Mouse (Mus musculus): ENCODE results near the gene Gm3327. TPM values are rescaled to one million over a fixed set of nuclear protein-coding genes. Genes with fewer than 3 reads are reported as not detected.
"Not testable (repeated sequence)": the region's sequence is repeated elsewhere in the genome, so short reads cannot be mapped to it uniquely, and the experiment has no call there.

Gm3327 gene
- not detected for polyA plus RNA-seq (2012; fragmentation: generic; extraction: Trizol)
- long read RNA-seq, experiment 1 = 0 reads
- long read RNA-seq, experiment 2 = 0 reads

DNA sequence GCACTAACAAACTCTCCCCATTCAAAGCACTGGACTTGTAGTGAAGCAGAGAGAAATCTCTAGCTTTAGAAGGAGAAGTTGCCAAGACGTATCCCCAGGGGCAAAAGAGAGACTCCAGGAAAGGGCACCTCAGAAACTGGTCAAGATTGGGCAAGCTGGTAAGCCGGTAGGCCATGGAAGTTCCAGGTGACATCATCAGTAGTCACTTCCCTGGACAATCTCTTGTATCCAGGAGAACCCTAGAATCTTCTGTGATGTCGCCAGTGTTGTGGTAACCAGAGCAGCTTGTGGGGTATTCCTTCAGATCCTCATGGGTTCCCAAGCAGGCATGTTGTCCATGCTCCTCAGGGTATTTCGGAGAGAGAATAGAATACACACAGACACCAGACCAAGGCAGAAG is at the start of gene Gm3327:
Gene Gm3327 (plus strand): TSS at position 301 of the 400 bp plus-strand sequence.
- H3K27me3 ChIP-seq (ENCODE audit: control insufficient read depth, insufficient read depth, insufficient read length); H3K79me3 ChIP-seq (ENCODE audit: low read depth); H3K36me3 ChIP-seq (ENCODE audit: control insufficient read depth, insufficient read depth); H3K79me2 ChIP-seq (ENCODE audit: control insufficient read depth, insufficient read depth); H3ac ChIP-seq (ENCODE audit: control insufficient read depth, insufficient read length, low read depth); H3K4me3 ChIP-seq (ENCODE audit: insufficient read depth, poor library complexity, severe bottlenecking): not testable (repeated sequence)

DNA sequence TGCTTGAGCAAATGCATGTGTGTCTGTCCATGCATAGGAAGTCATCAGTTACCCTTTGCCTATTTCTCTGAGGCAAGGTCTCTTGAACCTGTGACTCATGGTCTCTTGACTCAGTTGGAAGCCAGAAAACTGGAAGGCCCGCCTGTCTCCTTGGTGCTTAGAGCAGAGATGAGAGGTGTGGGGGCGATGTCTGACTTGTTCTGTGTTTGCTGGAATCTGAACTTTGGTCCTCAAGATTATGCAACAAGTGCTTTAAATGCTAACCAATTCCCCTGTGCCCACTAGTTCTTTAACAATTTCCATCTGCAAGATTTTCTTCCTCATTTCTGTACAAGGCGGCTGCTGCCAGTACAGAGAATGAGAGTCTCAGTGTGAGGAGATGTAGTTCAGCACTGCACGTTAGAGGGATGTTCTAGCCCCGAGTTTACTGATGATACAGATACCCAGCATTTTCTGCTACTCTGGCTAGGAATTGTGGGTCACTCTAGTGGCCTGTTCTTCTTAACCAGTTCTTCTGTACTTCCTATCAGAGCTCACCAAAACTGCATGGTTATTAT is 45.8 kb upstream of the Gm3327 start:
- H3ac ChIP-seq (ENCODE audit: control insufficient read depth, insufficient read length, low read depth); H3K79me2 ChIP-seq (ENCODE audit: control insufficient read depth, insufficient read depth); H3K79me3 ChIP-seq (ENCODE audit: low read depth); H3K4me3 ChIP-seq (ENCODE audit: insufficient read depth, poor library complexity, severe bottlenecking); H3K36me3 ChIP-seq (ENCODE audit: control insufficient read depth, insufficient read depth); H3K27me3 ChIP-seq (ENCODE audit: control insufficient read depth, insufficient read depth, insufficient read length): not testable (repeated sequence)

DNA sequence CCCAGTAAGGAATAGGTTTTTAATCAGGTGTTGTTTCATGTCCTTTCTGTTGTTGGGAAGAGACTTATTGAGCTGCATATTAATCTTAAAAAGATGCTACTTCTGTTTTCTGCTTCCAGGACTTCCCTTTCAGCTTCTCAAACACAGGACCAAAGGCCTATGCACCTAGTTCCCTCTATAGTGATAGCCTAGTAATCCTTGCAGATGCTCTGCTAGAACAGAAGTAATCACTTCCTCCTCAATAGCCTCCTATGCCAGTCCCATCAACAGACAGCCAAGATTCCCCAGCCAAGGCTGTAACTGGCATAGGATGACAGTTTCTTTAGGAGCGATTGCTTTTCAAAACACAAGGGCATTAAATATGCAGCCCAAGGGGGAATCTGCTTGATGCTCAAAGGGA is 37.1 kb upstream of the Gm3327 start:
- H3K27me3 ChIP-seq (ENCODE audit: control insufficient read depth, insufficient read depth, insufficient read length); H3ac ChIP-seq (ENCODE audit: control insufficient read depth, insufficient read length, low read depth); H3K36me3 ChIP-seq (ENCODE audit: control insufficient read depth, insufficient read depth); H3K79me2 ChIP-seq (ENCODE audit: control insufficient read depth, insufficient read depth); H3K4me3 ChIP-seq (ENCODE audit: insufficient read depth, poor library complexity, severe bottlenecking); H3K79me3 ChIP-seq (ENCODE audit: low read depth): not testable (repeated sequence)

DNA sequence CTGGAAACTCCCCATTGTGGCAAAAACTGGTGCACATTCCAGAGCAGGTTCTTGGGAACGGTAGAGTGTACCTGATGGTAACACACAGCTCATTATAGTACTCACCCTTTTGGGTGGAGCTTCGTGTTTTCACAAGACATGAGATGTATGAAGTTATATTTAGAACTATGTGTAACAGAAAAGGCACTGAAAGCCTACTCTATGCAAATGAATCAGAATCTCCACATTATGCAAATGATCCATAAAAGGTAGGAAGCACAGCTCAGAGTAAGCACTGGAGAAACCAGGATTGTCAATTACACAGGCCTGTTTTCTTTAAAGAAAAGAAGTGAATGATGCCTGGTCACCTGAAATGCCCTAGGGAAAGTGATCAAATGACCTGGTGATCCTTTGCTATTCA is 36.1 kb upstream of the Gm3327 start:
- not testable (repeated sequence) for H3K4me3 ChIP-seq (ENCODE audit: insufficient read depth, poor library complexity, severe bottlenecking); H3K27me3 ChIP-seq (ENCODE audit: control insufficient read depth, insufficient read depth, insufficient read length); H3K79me3 ChIP-seq (ENCODE audit: low read depth); H3K36me3 ChIP-seq (ENCODE audit: control insufficient read depth, insufficient read depth); H3ac ChIP-seq (ENCODE audit: control insufficient read depth, insufficient read length, low read depth); H3K79me2 ChIP-seq (ENCODE audit: control insufficient read depth, insufficient read depth)

DNA sequence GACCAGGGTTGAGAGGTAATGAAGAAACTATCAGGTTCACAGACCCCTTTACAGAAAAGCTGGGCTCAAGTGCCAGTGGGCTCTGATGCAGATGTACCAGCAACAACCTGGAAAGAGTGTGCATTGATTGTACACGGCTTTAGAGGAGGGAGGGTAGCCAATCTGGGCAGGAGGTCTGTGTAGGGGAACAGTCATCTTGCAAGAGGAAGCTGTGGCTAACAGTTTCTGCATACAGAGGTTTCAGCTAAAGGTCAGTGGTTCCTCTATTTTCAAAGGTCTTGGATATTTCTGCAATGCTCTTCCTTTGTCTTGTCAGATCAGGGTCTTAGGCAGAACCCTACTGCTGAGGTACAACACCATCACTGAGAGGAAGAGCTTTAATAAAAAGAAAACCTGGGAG is 32.1 kb upstream of the Gm3327 start:
- H3K27me3 ChIP-seq (ENCODE audit: control insufficient read depth, insufficient read depth, insufficient read length); H3K4me3 ChIP-seq (ENCODE audit: insufficient read depth, poor library complexity, severe bottlenecking); H3ac ChIP-seq (ENCODE audit: control insufficient read depth, insufficient read length, low read depth); H3K36me3 ChIP-seq (ENCODE audit: control insufficient read depth, insufficient read depth); H3K79me2 ChIP-seq (ENCODE audit: control insufficient read depth, insufficient read depth); H3K79me3 ChIP-seq (ENCODE audit: low read depth): not testable (repeated sequence)

DNA sequence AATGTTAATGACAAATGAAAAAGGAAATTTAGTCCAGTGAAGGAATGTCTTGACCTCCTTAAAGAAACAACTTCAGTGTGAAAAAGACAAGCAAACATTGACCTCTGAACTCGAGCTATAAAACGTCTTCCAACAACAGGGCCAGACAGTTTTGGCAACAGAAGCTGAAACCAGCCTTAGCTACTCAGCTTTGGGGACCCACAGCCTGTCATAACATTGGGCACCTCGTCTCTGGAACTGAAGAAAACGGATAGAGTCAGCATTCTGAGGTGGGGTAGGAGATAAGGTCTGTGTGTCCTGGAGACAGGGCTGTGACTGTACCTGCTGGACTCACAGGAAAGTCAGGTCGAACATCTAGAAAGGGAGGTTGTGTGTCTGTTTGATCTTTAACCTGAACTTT is 29.2 kb upstream of the Gm3327 start:
- not testable (repeated sequence) for H3K36me3 ChIP-seq (ENCODE audit: control insufficient read depth, insufficient read depth); H3K27me3 ChIP-seq (ENCODE audit: control insufficient read depth, insufficient read depth, insufficient read length); H3K4me3 ChIP-seq (ENCODE audit: insufficient read depth, poor library complexity, severe bottlenecking); H3K79me2 ChIP-seq (ENCODE audit: control insufficient read depth, insufficient read depth); H3K79me3 ChIP-seq (ENCODE audit: low read depth); H3ac ChIP-seq (ENCODE audit: control insufficient read depth, insufficient read length, low read depth)

DNA sequence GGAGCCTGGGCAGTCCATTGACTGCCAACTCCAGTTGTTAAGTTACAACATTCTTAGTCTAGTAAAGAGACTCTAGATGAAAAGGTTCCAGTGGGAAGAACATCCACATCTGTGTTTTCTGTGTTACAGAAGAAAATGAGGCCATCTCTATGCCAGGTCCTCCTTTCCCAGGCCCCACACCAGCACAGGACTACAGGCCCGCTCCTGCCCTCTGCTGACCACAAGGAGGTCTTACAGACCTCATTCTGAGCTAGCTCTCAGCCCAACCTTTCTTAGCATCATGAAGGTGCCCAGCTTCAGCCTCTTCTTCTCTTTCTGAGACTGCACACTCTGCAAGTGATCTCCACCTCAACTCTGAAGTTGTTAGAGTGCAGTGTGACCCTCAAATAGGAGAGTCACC is 23.6 kb upstream of the Gm3327 start:
- not testable (repeated sequence) for H3K79me3 ChIP-seq (ENCODE audit: low read depth); H3K4me3 ChIP-seq (ENCODE audit: insufficient read depth, poor library complexity, severe bottlenecking); H3ac ChIP-seq (ENCODE audit: control insufficient read depth, insufficient read length, low read depth)

DNA sequence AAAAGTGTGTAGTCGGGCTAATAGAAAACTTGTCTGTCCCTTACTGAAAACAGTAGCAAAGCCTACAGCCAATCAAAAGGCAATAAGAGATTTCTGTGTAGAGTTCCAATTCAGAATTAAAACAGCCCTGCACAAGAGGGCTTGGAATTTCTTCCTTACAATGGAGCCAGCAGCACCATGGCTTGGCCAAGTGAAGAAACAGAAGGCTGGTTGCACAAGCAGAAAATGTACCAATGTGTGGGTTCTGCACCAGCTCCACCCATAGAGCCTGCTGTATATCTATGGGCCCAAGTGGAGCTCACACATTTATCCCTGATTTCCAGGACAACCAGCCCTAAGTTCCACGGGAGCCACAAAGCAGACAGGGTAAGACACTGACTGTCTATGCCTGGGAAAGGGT is 21.3 kb upstream of the Gm3327 start, which contains the start of gene Ear2:
Gene Ear2 (plus strand): TSS at position 301 of the 400 bp plus-strand sequence.
- not testable (repeated sequence) for H3K4me3 ChIP-seq (ENCODE audit: insufficient read depth, poor library complexity, severe bottlenecking); H3K79me3 ChIP-seq (ENCODE audit: low read depth); H3K79me2 ChIP-seq (ENCODE audit: control insufficient read depth, insufficient read depth); H3K36me3 ChIP-seq (ENCODE audit: control insufficient read depth, insufficient read depth); H3K27me3 ChIP-seq (ENCODE audit: control insufficient read depth, insufficient read depth, insufficient read length); H3ac ChIP-seq (ENCODE audit: control insufficient read depth, insufficient read length, low read depth)

More for the DNA sequence above, 23.6 kb upstream of the Gm3327 start:
- not testable (repeated sequence) for H3K27me3 ChIP-seq (ENCODE audit: control insufficient read depth, insufficient read depth, insufficient read length); H3K36me3 ChIP-seq (ENCODE audit: control insufficient read depth, insufficient read depth); H3K79me2 ChIP-seq (ENCODE audit: control insufficient read depth, insufficient read depth)

DNA sequence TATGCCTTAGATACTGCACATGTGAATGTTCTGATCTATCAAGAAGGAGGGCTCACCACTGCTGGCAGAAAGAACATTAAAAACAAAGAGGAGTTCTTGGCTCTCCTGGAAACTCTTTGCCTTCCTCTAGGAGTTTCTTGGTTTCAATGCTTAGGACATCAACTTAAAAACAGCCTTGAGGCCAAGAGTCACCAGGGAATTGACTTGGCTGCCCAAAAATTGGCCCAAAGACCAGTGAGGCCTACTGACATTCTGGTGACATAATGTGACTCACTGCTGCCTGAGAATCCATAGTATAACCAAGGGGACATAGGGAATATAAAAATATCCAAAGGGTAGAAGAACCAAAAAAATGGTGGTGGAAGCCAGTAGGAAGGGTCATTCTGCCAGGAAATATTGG is 12.7 kb upstream of the Gm3327 start:
- H3K27me3 ChIP-seq (ENCODE audit: control insufficient read depth, insufficient read depth, insufficient read length) = no peaks in the 10 kb centered on the region

More for the DNA sequence above, 12.7 kb upstream of the Gm3327 start:
- no peak for TF ChIP-seq FOSL1 (IDR thresholded peaks at IDR 0.05; ENCODE audit: insufficient read depth, low read length, poor library complexity, severe bottlenecking)
- TF ChIP-seq MYOG (IDR thresholded peaks at IDR 0.05; ENCODE audit: control insufficient read depth, extremely low read depth, insufficient read length) = no peak
- TF ChIP-seq CEBPB (IDR thresholded peaks at IDR 0.05; ENCODE audit: low read depth) = no peak
- TF ChIP-seq MAX (IDR thresholded peaks at IDR 0.05) = no peak
- TF ChIP-seq MYOD1 (IDR thresholded peaks at IDR 0.05; ENCODE audit: control insufficient read depth, insufficient read length, low read depth) = no peak
- TF ChIP-seq CTCF (IDR thresholded peaks at IDR 0.05; ENCODE audit: control insufficient read depth, insufficient read depth, insufficient read length) = no peak
- TF ChIP-seq USF1 (IDR thresholded peaks at IDR 0.05; ENCODE audit: low read depth) = no peak
- Histone ChIP-seq H3K79me3 (ENCODE audit: low read depth) (no peaks in the 10 kb centered on the region), H3K79me2 (ENCODE audit: control insufficient read depth, insufficient read depth) (no peaks in the 10 kb centered on the region), H3K36me3 (ENCODE audit: control insufficient read depth, insufficient read depth) (no peaks in the 10 kb centered on the region), H3ac (ENCODE audit: control insufficient read depth, insufficient read length, low read depth) (no peak overlapping the region), H3K4me3 (ENCODE audit: insufficient read depth, poor library complexity, severe bottlenecking) (no peak overlapping the region)

All from C2C12 (cell line).